Mouse (Mus musculus) E14TG2a.4 (cell line): ENCODE measurements around the gene Lyst.

ENCODE experiments used
- CTCF ChIP-seq: conservative IDR thresholded peaks from 2 replicates; pipeline ENCODE4 v1.5.1; 2014; ENCODE audit warnings: low read length
- POU5F1 ChIP-seq: IDR thresholded peaks from 2 replicates; pipeline ENCODE4 v1.6.1; 2014; ENCODE audit warnings: low read length, borderline replicate concordance

DNA sequence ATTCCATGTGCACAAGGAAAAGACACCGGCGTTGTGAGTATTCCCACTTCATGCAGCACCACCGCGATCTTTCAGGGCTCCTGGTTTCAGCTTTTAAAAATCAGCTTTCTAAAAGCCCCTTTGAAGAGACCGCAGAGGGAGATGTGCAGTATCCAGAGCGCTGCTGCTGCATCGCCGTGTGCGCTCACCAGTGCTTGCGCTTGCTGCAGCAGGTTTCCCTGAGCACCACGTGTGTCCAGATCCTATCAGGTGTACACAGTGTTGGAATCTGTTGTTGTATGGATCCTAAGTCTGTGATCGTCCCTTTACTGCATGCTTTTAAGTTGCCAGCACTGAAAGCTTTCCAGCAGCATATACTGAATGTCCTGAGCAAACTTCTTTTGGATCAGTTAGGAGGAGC, 45.0 kb downstream of the Lyst start:
- TF ChIP-seq CTCF (no peak), POU5F1 (no peak)
